Mouse (Mus musculus) stomach, postnatal 0 days (tissue): Measurements from ENCODE around the gene Tmem41b. TPM values are rescaled to one million over a fixed set of nuclear protein-coding genes. Genes with fewer than 3 reads are reported as not detected.
A peak's percentile ranks its signal among the peaks of the same experiment; 100 is the strongest.

Experiments
- ATAC-seq: fragments of 200-750 bp; cut with Nextera tagmentation; 2 replicates; pipeline ENCODE4 v1.8.0; 2017; ENCODE audit not compliant: low FRiP score, low TSS enrichment
- DNase-seq: peaks from one replicate; pipeline ENCODE4 v3.0.0-alpha.2; 2016; ENCODE audit warnings: low spot score
- H3K27ac ChIP-seq: fragments of 300-500 bp; sonication (generic); replicated peaks from 2 replicates; pipeline ENCODE4 v1.5.1; 2014; ENCODE audit warnings: mild to moderate bottlenecking, control low read depth
- H3K27me3 ChIP-seq: fragments of 300-500 bp; sonication (generic); 2 replicates; pipeline ENCODE4 v1.6.1; 2014; ENCODE audit warnings: low read length; ENCODE audit not compliant: control insufficient read depth, insufficient read depth
- H3K36me3 ChIP-seq: fragments of 300-500 bp; sonication (generic); 2 replicates; pipeline ENCODE4 v1.6.1; 2014; ENCODE audit warnings: low read length, mixed read lengths; ENCODE audit not compliant: control insufficient read depth, insufficient read depth
- H3K4me1 ChIP-seq: fragments of 300-500 bp; sonication (generic); replicated peaks from 2 replicates; pipeline ENCODE4 v1.6.1; 2014; ENCODE audit warnings: antibody characterized with exemption; ENCODE audit not compliant: control insufficient read depth, insufficient read depth
- H3K4me2 ChIP-seq: fragments of 300-500 bp; sonication (generic); replicated peaks from 2 replicates; pipeline ENCODE4 v1.6.1; 2014; ENCODE audit warnings: low read depth, mild to moderate bottlenecking, control low read depth, moderate library complexity
- H3K4me3 ChIP-seq: fragments of 300-500 bp; sonication (generic); 2 replicates; pipeline ENCODE4 v1.5.1; 2014; ENCODE audit warnings: low read depth, low read length, control low read depth
- H3K9ac ChIP-seq: fragments of 300-500 bp; sonication (generic); 2 replicates; pipeline ENCODE4 v1.6.1; 2014; ENCODE audit warnings: mild to moderate bottlenecking, low read length, control low read depth, mixed read lengths
- H3K9me3 ChIP-seq: fragments of 300-500 bp; sonication (generic); 2 replicates; pipeline ENCODE4 v1.6.1; 2016; ENCODE audit warnings: low read length; ENCODE audit not compliant: control insufficient read depth
- CTCF ChIP-seq: IDR thresholded peaks from 2 replicates; pipeline ENCODE4 v1.5.1; 2016; ENCODE audit warnings: antibody characterized with exemption, low read depth, mild to moderate bottlenecking, moderate library complexity
- EP300 ChIP-seq: optimal IDR thresholded peaks from 2 replicates; pipeline ENCODE3; 2016; ENCODE audit warnings: antibody characterized with exemption
- WGBS: fragments of 180-500 bp; shearing (Covaris S2); extraction: QIAGEN DNeasy Blood & Tissue Kit; methylation state at CpG from one replicate; pipeline ENCODE4 v1.1.7; 2014; 5-methylcytosine and 5-hydroxymethylcytosine counted together
- polyA plus RNA-seq: library from polyadenylated mRNA; unstranded; fragments of >200 nt; fragmentation: Nextera tagmentation; extraction: Ambion mirVana; gene quantifications from 2 replicates; pipeline ENCODE4 v1.2.1, GENCODE M21; 2015

Tmem41b gene
- polyA plus RNA-seq, 1 experiment from 2014 or later: 88.5 TPM

DNA sequence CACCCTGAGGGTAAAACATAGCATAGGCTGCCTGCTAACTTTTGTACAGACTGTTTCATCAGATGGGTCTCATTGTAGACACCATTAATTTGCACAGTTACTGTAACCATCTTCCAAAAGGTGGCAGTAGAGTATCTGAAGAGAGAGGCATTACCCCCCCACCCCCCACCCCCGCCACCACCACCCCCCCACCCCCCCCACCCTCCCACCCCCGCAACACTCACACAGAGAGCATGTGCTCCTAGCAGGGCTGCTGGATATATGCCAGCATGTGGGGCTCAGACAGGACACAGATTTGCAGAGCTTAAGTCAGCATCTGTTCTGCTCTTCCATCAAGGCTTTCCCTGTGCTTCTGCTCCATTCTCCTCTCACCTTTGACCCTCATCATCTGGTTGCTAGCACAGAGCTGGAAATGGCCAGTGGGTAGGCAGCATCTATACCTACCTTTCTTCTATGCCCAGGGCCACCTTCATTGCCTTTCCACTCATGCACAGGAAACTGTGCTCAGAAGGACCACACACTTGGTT, 17.7 kb downstream of the Tmem41b start:
- Histone ChIP-seq H3K9ac (no peak overlapping the region), H3K27me3 (no peaks in the 10 kb centered on the region), H3K4me2 (no peak overlapping the region), H3K36me3 (no peaks in the 10 kb centered on the region), H3K4me3 (no peak overlapping the region), H3K27ac (peak overlapping the region; percentile 61; the same call in 1 of the 2 replicates), H3K4me1 (no peaks in the 10 kb centered on the region), H3K9me3 (no peaks in the 10 kb centered on the region)
- peak; percentile 29 for DNase-seq
- no CpG with 5 or more reads among the region's 2 CpGs for WGBS
- TF ChIP-seq CTCF (peak; percentile 59), EP300 (no peak)
- ATAC-seq: peak; percentile 65

DNA sequence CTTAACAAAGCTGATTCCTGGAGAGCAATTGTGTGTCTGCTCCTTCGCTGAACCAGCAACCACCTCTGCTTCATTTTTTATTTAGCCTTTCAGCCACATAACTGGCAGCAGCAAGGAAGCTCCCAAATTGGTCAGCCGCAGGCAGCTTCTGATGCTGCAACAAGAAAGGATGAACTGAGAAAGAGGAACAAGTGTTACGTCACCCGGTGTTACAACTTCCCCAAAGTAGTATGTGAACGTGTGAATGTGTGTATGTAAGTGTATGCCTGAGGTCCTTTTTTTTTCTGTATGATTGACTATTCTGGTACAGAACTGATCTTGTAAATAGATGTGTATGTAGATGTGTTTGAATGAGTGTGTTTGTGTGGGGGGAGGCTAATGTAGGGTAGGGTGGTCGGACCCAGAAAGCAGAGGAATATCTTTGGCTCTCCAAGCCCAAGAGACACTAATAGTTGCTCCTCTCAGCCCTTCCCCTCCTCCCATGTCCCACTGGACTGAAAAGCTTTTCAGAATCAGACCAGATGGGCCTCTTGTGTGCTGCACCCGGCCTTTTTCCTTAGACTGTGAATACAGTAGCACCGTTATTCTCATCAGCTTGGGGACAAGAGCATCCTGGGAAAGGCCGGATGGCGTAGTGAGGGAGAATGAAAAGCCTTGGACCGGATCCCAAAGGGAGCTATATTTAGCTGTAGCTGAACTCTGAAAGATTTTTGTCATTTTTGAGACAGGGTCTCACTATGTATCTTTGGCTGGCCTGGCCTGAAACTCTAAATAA, 18.7 kb downstream of the Tmem41b start:
- Histone ChIP-seq H3K27ac (peak overlapping the region; percentile 45), H3K4me2 (no peak overlapping the region), H3K9ac (no peak overlapping the region), H3K36me3 (no peaks in the 10 kb centered on the region), H3K4me1 (no peaks in the 10 kb centered on the region), H3K27me3 (no peaks in the 10 kb centered on the region), H3K9me3 (no peaks in the 10 kb centered on the region), H3K4me3 (no peak overlapping the region)
- DNase-seq (no peak), ATAC-seq (no peak)
- TF ChIP-seq EP300 (no peak), CTCF (no peak)
- 61% methylated on average over 11 of the region's 11 CpGs for WGBS

DNA sequence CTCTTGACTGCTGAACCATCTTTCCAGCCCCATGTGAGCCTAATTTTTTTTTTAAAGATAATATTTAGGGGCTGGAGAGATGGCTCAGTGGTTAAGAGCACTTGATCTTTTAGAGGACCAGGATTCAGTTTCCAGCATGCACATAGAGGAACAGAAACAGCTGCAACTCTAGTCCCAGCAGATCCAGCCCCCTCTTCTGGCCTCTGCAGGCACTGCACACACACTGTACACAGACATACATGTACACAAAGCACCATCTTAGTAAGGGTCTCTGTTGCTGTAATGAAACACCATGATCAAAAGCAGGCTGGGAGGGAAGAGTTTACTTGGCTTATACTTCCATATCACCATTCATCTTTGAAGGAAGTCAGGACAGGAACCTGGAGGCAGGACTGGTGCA, 21.1 kb downstream of the Tmem41b start:
- no peak for TF ChIP-seq EP300
- TF ChIP-seq CTCF: peak; percentile 37; the same call in 1 of the 2 replicates
- no peak overlapping the region for H3K4me2 ChIP-seq
- H3K9me3 ChIP-seq: no peaks in the 10 kb centered on the region
- no peak overlapping the region for H3K4me3 ChIP-seq
- ATAC-seq (no peak), DNase-seq (no peak)
- H3K4me1 ChIP-seq: no peaks in the 10 kb centered on the region
- no peaks in the 10 kb centered on the region for H3K36me3 ChIP-seq
- no peak overlapping the region for H3K27ac ChIP-seq
- H3K9ac ChIP-seq: no peak overlapping the region
- H3K27me3 ChIP-seq: no peaks in the 10 kb centered on the region

DNA sequence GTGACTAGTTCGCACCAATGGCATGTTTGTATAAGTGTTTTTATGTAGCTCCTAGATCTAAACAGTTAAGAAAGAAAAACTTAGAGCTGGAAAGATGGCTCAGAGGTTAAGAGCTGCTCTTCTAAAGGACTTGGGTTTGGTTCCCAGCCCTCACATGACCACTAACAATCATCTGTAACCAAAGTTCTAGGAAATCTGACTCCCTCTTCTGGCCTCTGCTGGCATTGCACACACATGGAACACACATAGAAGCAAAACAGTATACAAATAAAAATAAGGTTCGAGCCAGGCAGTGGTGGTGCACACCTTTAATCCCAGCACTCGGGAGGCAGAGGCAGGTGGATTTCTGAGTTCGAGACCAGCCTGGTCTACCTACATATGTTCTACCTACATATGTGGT, 23.0 kb downstream of the Tmem41b start:
- ATAC-seq (no peak), DNase-seq (no peak)
- Histone ChIP-seq H3K27ac (no peak overlapping the region), H3K4me1 (no peaks in the 10 kb centered on the region), H3K9ac (no peak overlapping the region), H3K4me2 (no peak overlapping the region), H3K27me3 (no peaks in the 10 kb centered on the region), H3K4me3 (no peak overlapping the region), H3K36me3 (no peaks in the 10 kb centered on the region), H3K9me3 (no peaks in the 10 kb centered on the region)
- 91% methylated on average over 4 of the region's 4 CpGs for WGBS
- TF ChIP-seq CTCF (peak; percentile 24; the same call in 1 of the 2 replicates), EP300 (no peak)

DNA sequence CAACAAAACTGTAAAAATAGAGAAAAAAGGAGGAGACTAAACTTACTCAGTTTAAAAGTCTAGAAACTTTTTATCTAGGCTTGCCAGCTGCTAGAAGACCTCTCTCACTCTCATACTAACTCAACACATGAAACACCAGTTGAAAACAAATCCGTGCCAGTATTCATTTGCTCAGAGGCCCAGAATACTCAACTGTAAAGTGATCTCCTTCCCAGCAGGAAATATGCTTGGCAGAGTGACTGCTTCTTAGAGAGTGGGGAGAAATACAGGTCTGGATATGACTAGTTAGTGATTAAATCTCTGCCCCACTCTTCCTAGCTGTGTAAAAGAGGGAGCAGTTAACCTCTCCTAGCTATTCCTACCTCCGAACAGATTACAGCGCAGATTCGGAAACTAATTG, 24.1 kb downstream of the Tmem41b start:
- no peak for TF ChIP-seq CTCF
- TF ChIP-seq EP300: no peak
- H3K4me3 ChIP-seq: no peak overlapping the region
- H3K9me3 ChIP-seq: no peaks in the 10 kb centered on the region
- ATAC-seq: no peak
- H3K27me3 ChIP-seq: no peaks in the 10 kb centered on the region
- no peak overlapping the region for H3K27ac ChIP-seq
- H3K9ac ChIP-seq: no peak overlapping the region
- H3K36me3 ChIP-seq: no peaks in the 10 kb centered on the region
- DNase-seq: no peak
- no peaks in the 10 kb centered on the region for H3K4me1 ChIP-seq
- WGBS: 75% methylated on average over 4 of the region's 4 CpGs
- H3K4me2 ChIP-seq: no peak overlapping the region

DNA sequence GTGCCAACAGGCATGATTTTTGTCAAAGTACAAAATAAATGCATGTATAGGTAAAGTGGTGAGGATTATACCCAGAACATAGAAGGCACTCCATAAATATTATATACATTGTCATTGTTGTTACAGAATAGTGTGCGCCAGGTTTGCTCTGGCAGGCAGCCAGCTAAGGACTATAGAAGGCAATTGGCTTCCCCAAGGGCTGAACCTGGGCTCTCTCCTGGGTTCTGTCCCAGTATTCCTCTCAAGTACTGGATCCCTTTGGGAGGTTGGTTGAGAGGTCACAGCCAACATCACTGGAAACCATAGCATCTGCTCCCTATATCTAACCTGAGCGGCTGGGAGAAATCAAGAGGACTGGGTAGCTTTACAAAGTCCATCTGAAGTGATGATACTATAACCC, 25.2 kb downstream of the Tmem41b start:
- H3K9ac ChIP-seq: no peak overlapping the region
- no peak for DNase-seq
- no peaks in the 10 kb centered on the region for H3K4me1 ChIP-seq
- no peaks in the 10 kb centered on the region for H3K9me3 ChIP-seq
- TF ChIP-seq EP300 (no peak), CTCF (no peak)
- no peak for ATAC-seq
- no peaks in the 10 kb centered on the region for H3K36me3 ChIP-seq
- WGBS: 51% methylated on average over 2 of the region's 2 CpGs
- H3K27ac ChIP-seq: no peak overlapping the region
- no peak overlapping the region for H3K4me2 ChIP-seq
- H3K27me3 ChIP-seq: no peaks in the 10 kb centered on the region
- H3K4me3 ChIP-seq: no peak overlapping the region
